Mouse (Mus musculus) spleen, adult 2 months (tissue): ENCODE measurements around the gene Tle2.

Source experiments
- CTCF ChIP-seq: fragments of 200-500 bp; IDR thresholded peaks from 2 replicates; pipeline ENCODE4 v1.5.1; 2011; ENCODE audit warnings: mild to moderate bottlenecking, inconsistent platforms; ENCODE audit not compliant: insufficient read depth, insufficient read length, insufficient replicate concordance; ENCODE audit errors: extremely low read depth
- POLR2A ChIP-seq: fragments of 200-500 bp; IDR thresholded peaks from 2 replicates; pipeline ENCODE4 v1.6.1; 2011; ENCODE audit warnings: low read depth, low read length, inconsistent platforms

GRCm38 (mm10) chr10:81572133-81572671 is 2.2 kb upstream of the Tle2 start:
- TF ChIP-seq CTCF = no peak
- TF ChIP-seq POLR2A = no peak
